Mouse (Mus musculus): ENCODE measurements around the gene Id1.

DNA sequence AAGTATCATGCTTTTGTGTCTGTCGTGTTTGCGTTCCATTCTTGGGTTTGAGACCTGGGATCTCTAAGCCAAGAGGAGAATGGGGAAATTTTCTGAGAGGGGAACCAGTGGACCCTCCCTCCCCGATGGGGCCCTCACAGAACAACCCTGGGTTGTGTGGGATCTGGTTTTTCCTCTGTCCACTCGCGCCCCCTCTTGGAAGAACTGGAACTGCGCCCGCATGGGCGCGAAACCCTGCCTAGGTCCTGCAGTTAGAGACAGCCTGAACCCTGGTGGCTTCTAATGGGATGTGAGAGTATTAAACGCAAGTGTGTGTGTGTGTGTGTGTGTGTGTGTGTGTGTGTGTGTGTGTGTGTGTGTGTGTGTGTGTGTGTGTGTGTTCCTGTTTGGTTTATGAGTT lies 6.4 kb downstream of the Id1 start:
- TF ChIP-seq CTCF (IDR thresholded peaks at IDR 0.05; ENCODE audit: borderline replicate concordance, insufficient read depth, low read length) (no peak), POLR2A (IDR thresholded peaks at IDR 0.05; ENCODE audit: low read depth, low read length) (no peak)

Measured in embryonic fibroblast, embryonic 13.5 days (primary cell).